Mouse (Mus musculus) C2C12 (cell line): ENCODE measurements around the gene Aff1. TPM values are rescaled to one million over a fixed set of nuclear protein-coding genes. Genes with fewer than 3 reads are reported as not detected.

ENCODE experiments used
- H3K27me3 ChIP-seq: one replicate; pipeline ENCODE4 v1.6.1; 2011; ENCODE audit not compliant: control insufficient read depth, insufficient read depth, insufficient read length
- H3K36me3 ChIP-seq: one replicate; pipeline ENCODE4 v1.6.1; 2011; ENCODE audit not compliant: control insufficient read depth, insufficient read depth
- H3K4me3 ChIP-seq: one replicate; pipeline ENCODE4 v1.5.1; 2011; ENCODE audit warnings: mild to moderate bottlenecking, control low read depth; ENCODE audit not compliant: poor library complexity, insufficient read depth, severe bottlenecking
- H3K79me2 ChIP-seq: one replicate; pipeline ENCODE4 v1.6.1; 2011; ENCODE audit not compliant: control insufficient read depth, insufficient read depth
- H3K79me3 ChIP-seq: one replicate; pipeline ENCODE4 v1.6.1; 2011; ENCODE audit warnings: low read depth, control low read depth
- H3ac ChIP-seq: one replicate; pipeline ENCODE3; 2011; ENCODE audit warnings: low read depth; ENCODE audit not compliant: control insufficient read depth, insufficient read length
- CEBPB ChIP-seq: IDR thresholded peaks from one replicate; pipeline ENCODE4 v1.6.1; 2011; ENCODE audit warnings: low read depth, mild to moderate bottlenecking, control low read depth, moderate library complexity
- CTCF ChIP-seq: IDR thresholded peaks from one replicate; pipeline ENCODE4 v1.5.1; 2011; ENCODE audit not compliant: control insufficient read depth, insufficient read depth, insufficient read length
- FOSL1 ChIP-seq: IDR thresholded peaks from one replicate; pipeline ENCODE4 v1.8.0; 2011; ENCODE audit warnings: mild to moderate bottlenecking, low read length; ENCODE audit not compliant: poor library complexity, insufficient read depth, severe bottlenecking
- MAX ChIP-seq: IDR thresholded peaks from one replicate; pipeline ENCODE4 v1.6.1; 2011; ENCODE audit warnings: mild to moderate bottlenecking, control low read depth
- MYOD1 ChIP-seq: IDR thresholded peaks from one replicate; pipeline ENCODE4 v1.6.1; 2011; ENCODE audit warnings: low read depth; ENCODE audit not compliant: control insufficient read depth, insufficient read length
- MYOG ChIP-seq: IDR thresholded peaks from one replicate; pipeline ENCODE4 v1.6.1; 2011; ENCODE audit not compliant: control insufficient read depth, insufficient read length; ENCODE audit errors: extremely low read depth
- USF1 ChIP-seq: IDR thresholded peaks from one replicate; pipeline ENCODE4 v1.6.1; 2011; ENCODE audit warnings: low read depth, mild to moderate bottlenecking, control low read depth, moderate library complexity
- polyA plus RNA-seq: library from polyadenylated mRNA; unstranded; fragments of >200 nt; fragmentation: generic; extraction: Trizol; gene quantifications from one replicate; pipeline ENCODE4 v1.2.1, GENCODE M21; 2012; ENCODE audit warnings: missing spikeins

The Aff1 gene
- polyA plus RNA-seq, 1 experiment: 10.0 TPM

GRCm38 (mm10) chr5:103714943-103715342 is 22.8 kb downstream of the Aff1 start:
- H3K27me3 ChIP-seq: no peaks in the 10 kb centered on the region
- H3ac ChIP-seq: no peak overlapping the region
- H3K4me3 ChIP-seq: no peak overlapping the region
- H3K79me2 ChIP-seq: no peaks in the 10 kb centered on the region
- TF ChIP-seq CEBPB: no peak
- TF ChIP-seq CTCF: no peak
- TF ChIP-seq MYOG: no peak
- TF ChIP-seq MAX: no peak
- no peak for TF ChIP-seq MYOD1
- no peak for TF ChIP-seq FOSL1
- TF ChIP-seq USF1: no peak
- peaks cover 1% of the 10 kb centered on the region for H3K79me3 ChIP-seq
- H3K36me3 ChIP-seq: no peaks in the 10 kb centered on the region

GRCm38 (mm10) chr5:103716824-103717342 is 24.7 kb downstream of the Aff1 start:
- H3K79me2 ChIP-seq: no peaks in the 10 kb centered on the region
- peaks cover 1% of the 10 kb centered on the region for H3K79me3 ChIP-seq
- no peaks in the 10 kb centered on the region for H3K27me3 ChIP-seq
- H3K36me3 ChIP-seq: no peaks in the 10 kb centered on the region
- no peak overlapping the region for H3ac ChIP-seq
- no peak overlapping the region for H3K4me3 ChIP-seq
- TF ChIP-seq CEBPB (no peak), MYOG (no peak), FOSL1 (no peak), MYOD1 (no peak), CTCF (no peak), MAX (no peak)

GRCm38 (mm10) chr5:103719131-103719530 is 27.0 kb downstream of the Aff1 start:
- Histone ChIP-seq H3K79me3 (peaks cover 1% of the 10 kb centered on the region), H3K27me3 (no peaks in the 10 kb centered on the region), H3K4me3 (no peak overlapping the region), H3K36me3 (no peaks in the 10 kb centered on the region), H3ac (no peak overlapping the region), H3K79me2 (no peaks in the 10 kb centered on the region)
- TF ChIP-seq FOSL1: no peak
- TF ChIP-seq MYOD1: no peak
- no peak for TF ChIP-seq MYOG
- no peak for TF ChIP-seq CEBPB
- no peak for TF ChIP-seq USF1
- TF ChIP-seq MAX: no peak

DNA sequence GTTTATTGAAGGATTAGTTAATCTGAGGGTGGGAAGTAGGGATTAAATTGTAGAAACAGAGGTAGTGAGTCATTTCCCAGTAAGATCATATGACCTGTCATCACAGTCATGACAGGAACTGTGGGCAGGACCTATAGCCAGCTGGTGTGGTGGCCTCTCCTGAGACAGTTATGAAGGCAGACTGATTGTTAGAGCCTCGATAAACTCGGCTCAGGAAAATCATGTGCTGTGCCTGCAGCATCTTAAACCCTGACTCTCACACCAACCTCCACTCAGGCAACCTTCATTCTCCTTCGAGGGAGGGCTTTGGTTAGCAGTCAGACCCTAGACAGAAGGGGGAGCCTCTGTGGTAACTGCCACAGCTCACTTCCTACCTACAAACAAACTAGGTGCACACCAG is 27.7 kb downstream of the Aff1 start:
- no peaks in the 10 kb centered on the region for H3K36me3 ChIP-seq
- peaks cover 1% of the 10 kb centered on the region for H3K79me3 ChIP-seq
- TF ChIP-seq MAX (no peak), FOSL1 (peak; percentile 43), USF1 (peak; percentile 73), CEBPB (no peak), MYOD1 (peak; percentile 63)
- no peak overlapping the region for H3K4me3 ChIP-seq
- no peak overlapping the region for H3ac ChIP-seq
- H3K27me3 ChIP-seq: no peaks in the 10 kb centered on the region
- H3K79me2 ChIP-seq: no peaks in the 10 kb centered on the region

DNA sequence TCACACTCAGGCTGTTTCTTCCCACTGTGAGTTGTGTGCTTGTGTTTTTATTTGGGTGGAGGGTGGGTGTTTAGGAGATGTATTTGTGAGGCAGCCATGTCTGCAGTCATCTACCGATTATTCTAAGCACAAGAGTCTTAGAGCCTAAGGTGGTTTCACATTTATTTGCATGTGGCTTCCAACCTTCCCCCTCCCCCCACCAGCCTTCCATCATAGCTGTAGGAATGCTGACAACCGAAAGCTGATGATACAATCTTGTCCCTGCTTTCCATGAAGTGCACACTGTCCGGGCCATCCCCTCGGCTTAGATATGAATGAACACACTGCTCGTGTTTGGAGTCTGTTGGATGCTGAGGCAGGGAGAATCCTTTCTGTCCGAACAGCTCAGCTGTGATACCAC is 28.8 kb downstream of the Aff1 start:
- Histone ChIP-seq H3K27me3 (no peaks in the 10 kb centered on the region), H3K79me2 (no peaks in the 10 kb centered on the region), H3K36me3 (no peaks in the 10 kb centered on the region), H3ac (no peak overlapping the region), H3K79me3 (peaks cover 1% of the 10 kb centered on the region), H3K4me3 (no peak overlapping the region)
- no peak for TF ChIP-seq MAX
- no peak for TF ChIP-seq CTCF

- H3K36me3 ChIP-seq: no peaks in the 10 kb centered on the region
- TF ChIP-seq MYOG (no peak), FOSL1 (no peak), MYOD1 (no peak), USF1 (no peak), CTCF (no peak), MAX (no peak), CEBPB (no peak)
- no peaks in the 10 kb centered on the region for H3K79me2 ChIP-seq
- no peak overlapping the region for H3K4me3 ChIP-seq
- peaks cover 1% of the 10 kb centered on the region for H3K79me3 ChIP-seq
- H3K27me3 ChIP-seq: no peaks in the 10 kb centered on the region
- no peak overlapping the region for H3ac ChIP-seq
These were observed 29.3 kb downstream of the Aff1 start for GRCm38 (mm10) chr5:103721490-103721889.
